Mouse (Mus musculus) neural tube, embryonic 14.5 days (tissue): Measurements from ENCODE around the gene Tab2. TPM values are rescaled to one million over a fixed set of nuclear protein-coding genes. Genes with fewer than 3 reads are reported as not detected.

ENCODE experiments used
- ATAC-seq: fragments of 200-750 bp; cut with Nextera tagmentation; 2 replicates; pipeline ENCODE4 v1.8.0; 2017; ENCODE audit warnings: low read depth, mild to moderate bottlenecking, moderate TSS enrichment, moderate library complexity
- H3K27ac ChIP-seq: fragments of 300-500 bp; sonication (generic); 2 replicates; pipeline ENCODE4 v1.5.1; 2014; ENCODE audit warnings: low read depth, mild to moderate bottlenecking, control low read depth, low read length, moderate library complexity, mixed read lengths
- H3K27me3 ChIP-seq: fragments of 300-500 bp; sonication (generic); 2 replicates; pipeline ENCODE4 v1.6.1; 2014; ENCODE audit warnings: low read length; ENCODE audit not compliant: control insufficient read depth, insufficient read depth
- H3K36me3 ChIP-seq: fragments of 300-500 bp; sonication (generic); 2 replicates; pipeline ENCODE4 v1.6.1; 2014; ENCODE audit warnings: low read length, mixed read lengths; ENCODE audit not compliant: control insufficient read depth, insufficient read depth
- H3K4me1 ChIP-seq: fragments of 300-500 bp; sonication (generic); 2 replicates; pipeline ENCODE4 v1.6.1; 2014; ENCODE audit warnings: low read length; ENCODE audit not compliant: control insufficient read depth, insufficient read depth
- H3K4me2 ChIP-seq: fragments of 300-500 bp; sonication (generic); 2 replicates; pipeline ENCODE4 v1.6.1; 2014; ENCODE audit warnings: mild to moderate bottlenecking, low read depth, low read length, control low read depth
- H3K4me3 ChIP-seq: fragments of 300-500 bp; sonication (generic); 2 replicates; pipeline ENCODE4 v1.5.1; 2014; ENCODE audit warnings: low read depth, low read length, control low read depth, mixed read lengths
- H3K9ac ChIP-seq: fragments of 300-500 bp; sonication (generic); replicated peaks from 2 replicates; pipeline ENCODE4 v1.6.1; 2014; ENCODE audit warnings: low read depth, mild to moderate bottlenecking, control low read depth, low read length, mixed read lengths
- H3K9me3 ChIP-seq: fragments of 300-500 bp; sonication (generic); 2 replicates; pipeline ENCODE4 v1.6.1; 2016; ENCODE audit warnings: low read length; ENCODE audit not compliant: control insufficient read depth
- WGBS: fragments of 180-500 bp; shearing (Covaris S2); extraction: QIAGEN DNeasy Blood & Tissue Kit; methylation state at CpG from one replicate; pipeline ENCODE4 v1.1.7; 2014; 5-methylcytosine and 5-hydroxymethylcytosine counted together
- polyA plus RNA-seq: library from polyadenylated mRNA; unstranded; fragments of >200 nt; fragmentation: Nextera tagmentation; extraction: Ambion mirVana; gene quantifications from 2 replicates; pipeline ENCODE4 v1.2.1, GENCODE M21; 2014

The Tab2 gene
- polyA plus RNA-seq, 1 experiment from 2014 or later, result 18.7 TPM

GRCm38 (mm10) chr10:7861259-7861936, 94.6 kb downstream of the Tab2 start:
- H3K27ac ChIP-seq, result no peak overlapping the region
- no peak overlapping the region for H3K9ac ChIP-seq
- H3K27me3 ChIP-seq, result no peaks in the 10 kb centered on the region
- H3K4me3 ChIP-seq, result no peak overlapping the region
- no peaks in the 10 kb centered on the region for H3K36me3 ChIP-seq
- H3K4me2 ChIP-seq, result no peak overlapping the region
- ATAC-seq, result no peak
- WGBS, result 82% methylated on average over 14 of the region's 14 CpGs
- H3K9me3 ChIP-seq, result no peaks in the 10 kb centered on the region
- no peaks in the 10 kb centered on the region for H3K4me1 ChIP-seq

DNA sequence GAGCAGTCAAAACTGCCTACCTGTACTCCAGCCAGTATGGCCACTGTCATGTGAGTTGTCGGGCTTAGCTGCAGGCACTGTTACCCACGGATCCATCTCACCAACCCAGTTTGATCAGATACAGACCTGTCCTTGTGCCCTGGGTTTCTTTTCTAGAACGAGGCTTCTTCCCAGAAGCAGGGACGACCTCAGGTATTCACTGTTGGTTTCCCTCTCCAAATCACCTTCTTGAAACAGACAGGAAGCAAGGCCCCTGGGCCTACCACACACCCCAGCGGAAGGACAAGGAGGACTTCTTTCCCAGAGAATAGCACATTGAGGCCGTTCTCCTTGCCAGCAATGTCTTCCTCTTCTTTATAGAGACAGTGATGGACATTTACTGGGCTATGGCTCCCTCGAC, 95.5 kb downstream of the Tab2 start:
- H3K9ac ChIP-seq, result no peak overlapping the region
- H3K4me2 ChIP-seq, result no peak overlapping the region
- no peaks in the 10 kb centered on the region for H3K9me3 ChIP-seq
- 90% methylated on average over 7 of the region's 7 CpGs for WGBS
- no peaks in the 10 kb centered on the region for H3K36me3 ChIP-seq
- H3K4me3 ChIP-seq, result no peak overlapping the region
- ATAC-seq, result no peak
- H3K27ac ChIP-seq, result no peak overlapping the region
- no peaks in the 10 kb centered on the region for H3K4me1 ChIP-seq
- no peaks in the 10 kb centered on the region for H3K27me3 ChIP-seq

Other genes starting within 250 kb of the Tab2 start
- 32.3 and 34.2 TPM in 2 replicates for gene Katna1, start 230.2 kb downstream of the Tab2 start, polyA plus RNA-seq
- 50.8 and 55.2 TPM in 2 replicates for gene Ginm1, start 163.4 kb downstream of the Tab2 start, polyA plus RNA-seq
- gene Ppil4, start 163.3 kb downstream of the Tab2 start, polyA plus RNA-seq, result 48.1 and 48.7 TPM in 2 replicates
- gene Zc3h12d, start 123.8 kb downstream of the Tab2 start, polyA plus RNA-seq, result 0.08 and 0.17 TPM in 2 replicates